Mouse (Mus musculus) gastrocnemius, postnatal 25 days (tissue): ENCODE results near the gene Mon2. TPM values are rescaled to one million over a fixed set of nuclear protein-coding genes. Genes with fewer than 3 reads are reported as not detected.
"Not testable (repeated sequence)": the region's sequence is repeated elsewhere in the genome, so short reads cannot be mapped to it uniquely, and the experiment has no call there.

ENCODE experiments used
- DNase-seq: peaks from one replicate; pipeline ENCODE4 v3.0.0; 2022
- total RNA-seq, 2 experiments: library from RNA; stranded (reverse); gene quantifications; 1 replicate in 1 of 2; 2 replicates in 1 of 2; pipeline ENCODE4 v1.2.3; 2021

Mon2 gene
- total RNA-seq, 2 experiments from 2014 or later = 29.3 to 33.6 TPM

DNA sequence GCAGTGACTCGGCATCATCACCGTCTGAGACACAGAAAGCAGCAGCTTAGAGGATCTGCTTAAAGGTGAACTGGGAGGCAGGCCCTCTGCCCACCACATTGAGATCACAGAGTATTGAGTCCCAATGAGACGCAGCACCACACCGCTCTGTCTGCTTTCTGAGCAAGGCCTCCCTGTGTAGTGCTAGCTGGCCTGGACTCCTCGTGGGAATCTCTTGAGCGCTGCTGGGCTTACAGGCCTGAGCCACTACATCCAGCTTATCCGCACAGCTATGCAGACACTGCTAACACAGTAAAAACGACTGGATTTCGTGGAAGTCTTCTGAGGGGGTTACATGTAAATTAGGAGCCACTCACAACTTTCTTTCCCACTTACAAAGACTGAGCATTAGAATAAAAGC, 84.7 kb downstream of the Mon2 start:
- DNase-seq = no peak

DNA sequence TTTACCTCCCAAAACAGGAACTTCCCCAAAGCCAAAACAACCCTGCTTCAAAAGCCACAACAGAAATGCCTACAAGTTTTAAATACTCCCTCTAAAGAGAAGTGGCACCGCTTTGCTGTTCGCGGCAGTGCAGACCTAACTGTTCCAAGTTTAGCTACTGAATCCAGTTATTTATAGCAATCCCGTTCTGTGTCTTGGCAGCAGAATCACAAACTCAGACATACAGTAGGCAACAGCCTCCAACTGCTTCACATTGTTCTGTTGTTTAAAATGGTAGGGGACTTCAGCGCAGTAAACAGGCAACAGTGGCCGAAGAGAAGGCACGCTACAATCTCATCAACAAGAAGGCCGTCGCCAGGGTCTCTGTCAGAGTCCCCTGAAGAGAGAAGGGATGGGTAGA, 85.3 kb downstream of the Mon2 start:
- no peak for DNase-seq

DNA sequence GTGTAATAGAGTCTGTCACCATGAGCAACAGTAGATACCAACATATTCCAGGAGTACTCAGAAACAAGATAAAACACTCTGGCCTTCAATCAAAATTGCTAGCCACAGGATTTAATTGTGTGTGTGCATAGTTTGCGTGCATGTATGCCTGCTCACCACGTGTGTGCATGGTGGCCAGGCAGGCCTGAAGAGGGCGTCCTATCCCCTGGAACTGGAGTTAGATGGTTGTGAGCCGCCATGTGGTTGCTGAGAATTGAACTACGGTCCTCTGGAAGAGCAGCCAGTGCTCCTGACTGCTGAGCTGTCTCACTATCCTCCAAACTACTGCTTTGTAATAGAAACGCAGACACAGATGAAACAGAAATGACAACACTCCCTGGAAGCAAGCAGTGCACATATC, 85.7 kb downstream of the Mon2 start:
- no peak for DNase-seq

DNA sequence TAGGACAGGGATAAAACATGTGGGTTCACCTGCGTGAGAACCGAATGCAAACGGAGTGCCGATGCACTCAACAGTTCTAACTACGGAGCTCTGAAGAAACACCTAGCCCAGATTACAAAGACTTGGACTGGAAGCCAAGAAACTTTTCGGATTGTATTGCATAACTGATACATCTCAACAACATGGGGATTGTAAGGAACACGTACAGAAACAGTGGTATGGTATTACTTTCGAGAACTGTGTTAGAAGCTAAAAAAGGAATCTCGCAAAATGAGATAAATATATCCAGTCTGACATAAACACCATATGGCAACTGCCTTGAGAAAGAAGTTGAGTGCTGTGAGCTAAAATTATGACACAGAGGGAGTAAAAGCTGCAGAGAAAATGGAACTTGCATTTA, 86.4 kb downstream of the Mon2 start:
- no peak for DNase-seq

DNA sequence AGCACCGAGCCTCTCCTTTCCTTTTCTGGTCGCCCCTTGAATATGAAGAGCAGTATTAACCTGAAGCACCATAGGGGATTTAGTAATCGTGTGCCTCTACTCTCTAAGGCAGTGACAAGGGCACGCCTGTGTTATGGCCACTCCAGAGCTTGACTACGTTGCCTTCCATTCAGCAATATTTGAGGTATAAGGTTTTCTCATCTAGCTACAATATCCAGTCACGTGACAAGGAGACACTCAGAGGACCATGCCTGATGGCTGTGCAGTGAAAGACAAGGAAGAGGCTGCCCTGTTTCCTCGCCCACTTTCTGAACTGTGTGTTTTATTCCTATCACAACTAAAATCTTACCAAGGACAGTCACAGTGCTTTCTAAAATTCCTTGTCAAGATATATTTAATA, 87.9 kb downstream of the Mon2 start:
- DNase-seq = no peak

DNA sequence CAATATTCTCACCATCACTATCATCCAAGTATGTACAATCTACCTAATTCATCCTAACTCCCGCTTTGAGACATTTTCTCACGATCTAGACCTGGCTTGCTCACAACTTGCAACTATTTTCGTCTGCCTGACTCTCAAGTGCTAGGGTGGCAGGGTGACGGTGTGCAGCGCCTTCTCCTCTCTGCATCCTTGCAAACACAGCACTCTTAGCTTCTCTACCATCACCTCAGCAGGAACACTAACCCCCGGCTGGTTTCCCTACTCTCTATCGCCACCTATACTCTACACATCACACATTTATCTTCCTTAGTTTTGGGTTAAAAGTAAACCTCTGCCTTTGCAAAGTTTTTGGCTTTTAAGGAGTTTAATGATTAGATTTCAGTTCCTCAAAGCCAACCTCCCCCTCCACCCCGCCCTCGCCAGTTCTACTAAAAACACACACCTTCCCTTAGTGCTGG, 88.6 kb downstream of the Mon2 start:
- DNase-seq = peak; percentile 21

DNA sequence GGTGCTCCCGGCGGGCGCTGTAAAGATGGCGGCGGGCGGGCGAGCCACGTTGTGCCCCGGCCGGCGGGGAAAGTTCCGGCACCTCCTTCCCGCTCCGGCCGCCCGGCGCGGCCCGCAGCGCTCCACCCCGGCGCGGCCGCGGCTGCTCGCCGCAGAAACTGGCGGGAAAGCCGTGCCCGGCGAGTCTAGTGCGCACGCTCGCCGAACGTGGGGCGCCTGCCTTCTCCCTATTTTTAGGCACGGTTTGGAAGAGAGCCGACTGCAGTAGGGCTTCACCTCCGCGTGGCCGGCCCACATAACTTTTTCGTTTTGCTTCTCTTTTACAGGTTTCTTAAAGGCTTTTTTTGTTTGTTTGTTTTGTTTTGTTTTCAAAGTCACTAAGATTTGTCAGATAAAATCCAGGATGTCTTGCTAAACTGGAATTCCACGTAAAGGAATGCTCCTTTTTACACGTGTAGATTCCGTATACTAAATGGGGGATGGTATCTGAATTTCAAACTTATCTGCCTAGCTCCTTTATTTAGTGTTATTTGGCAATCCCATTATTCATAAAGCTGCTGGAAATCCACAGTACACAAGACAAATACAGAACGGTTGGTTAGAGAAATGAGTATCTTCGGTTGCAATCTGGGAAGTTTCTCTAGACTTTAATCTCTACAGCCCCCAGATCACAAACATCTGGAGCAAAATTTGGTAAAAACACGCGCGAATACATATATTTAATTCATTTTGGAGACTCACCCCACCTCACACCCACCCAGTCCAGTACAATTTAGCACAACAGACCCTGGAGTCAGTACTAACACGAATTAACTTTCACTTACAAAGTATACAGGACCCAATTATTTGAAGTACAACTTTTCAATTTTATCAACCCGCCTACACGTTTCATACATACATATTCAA, 89.7 kb downstream of the Mon2 start:
- peak; percentile 83 for DNase-seq

DNA sequence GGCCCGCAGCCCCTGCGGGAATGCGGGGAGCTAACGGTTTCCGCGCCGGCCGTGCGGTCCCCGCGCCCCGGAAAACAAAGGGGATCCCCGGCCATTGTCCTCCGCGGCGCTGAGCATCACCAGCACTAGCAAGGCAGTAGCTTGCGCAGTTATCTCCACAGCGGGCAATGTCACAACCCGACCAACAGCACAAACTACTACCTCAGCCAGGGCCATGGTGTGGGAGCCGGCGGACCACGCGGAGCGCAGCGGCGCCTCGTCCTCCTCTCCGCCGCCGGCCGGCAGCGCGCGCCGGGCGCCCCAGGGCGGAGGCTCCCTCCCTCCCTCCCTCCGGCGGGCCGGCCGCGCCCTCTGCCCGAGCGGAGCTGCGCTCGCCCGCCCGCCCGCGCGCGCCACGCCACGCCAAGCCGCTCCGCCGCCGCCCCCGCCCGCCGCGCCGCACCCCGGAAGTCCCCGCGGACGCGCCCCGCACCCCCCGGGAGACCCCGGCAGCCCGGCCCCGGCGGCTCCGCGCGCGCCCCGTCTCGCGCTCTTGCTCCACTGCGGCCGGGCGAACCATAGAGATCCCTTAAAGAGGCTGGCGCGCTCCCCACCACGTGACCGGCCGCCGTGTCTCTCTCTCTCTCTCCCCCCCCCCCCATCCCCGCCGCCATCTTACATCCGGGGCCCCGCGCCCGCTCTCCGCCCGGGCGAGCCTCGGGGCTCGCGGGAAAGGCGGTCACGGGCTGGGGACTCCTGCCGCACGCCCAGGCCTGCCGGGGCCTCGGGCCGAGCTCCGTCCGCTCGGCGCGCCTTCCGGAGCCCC, 90.6 kb downstream of the Mon2 start:
- peak; percentile 86 for DNase-seq

DNA sequence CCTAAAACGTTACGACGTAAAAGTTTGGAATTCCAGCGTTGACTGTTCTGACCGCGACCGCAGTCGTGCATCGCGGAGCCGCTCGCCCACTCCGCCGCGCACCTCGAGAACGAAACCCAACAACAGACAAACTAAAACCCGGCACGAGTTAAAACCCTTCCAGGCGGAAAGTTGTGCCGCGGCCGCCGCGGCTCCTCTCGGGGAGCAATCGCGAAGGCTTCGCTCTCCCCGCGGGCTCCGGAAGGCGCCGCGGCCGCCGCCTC, 91.1 kb downstream of the Mon2 start:
- DNase-seq = no peak

DNA sequence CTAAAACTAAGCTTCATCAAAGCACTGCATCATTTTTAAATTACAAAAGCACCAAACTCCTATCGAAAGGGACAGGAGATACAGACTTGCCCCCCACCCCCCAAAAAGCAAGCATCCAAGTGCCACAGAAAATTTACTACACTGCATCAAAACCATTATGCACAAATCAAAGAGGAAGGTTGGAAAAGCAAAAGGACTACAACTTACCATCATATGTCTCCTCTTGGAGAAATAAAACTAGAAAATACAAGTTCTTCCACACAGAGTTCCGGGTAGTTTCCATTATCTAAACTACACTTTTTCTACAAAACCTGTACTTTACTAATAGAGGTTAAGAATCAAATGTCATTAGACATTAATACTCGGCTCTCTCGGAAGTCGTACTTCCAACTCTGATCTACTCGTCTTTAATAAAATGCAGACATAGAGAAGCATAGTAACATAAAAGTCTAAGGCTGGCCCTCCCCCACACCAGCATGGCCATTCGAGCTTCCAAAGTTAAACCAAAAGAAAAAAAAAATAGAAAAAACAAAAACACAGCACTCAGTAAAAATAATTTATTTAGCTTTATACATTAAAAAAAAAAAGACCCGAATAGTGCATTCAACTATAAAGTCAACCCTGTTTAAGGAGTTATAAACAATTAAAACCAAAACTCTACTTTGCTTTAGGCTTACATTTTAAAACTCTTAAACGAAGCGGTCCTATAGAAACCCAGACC, 91.6 kb downstream of the Mon2 start:
- DNase-seq = no peak

DNA sequence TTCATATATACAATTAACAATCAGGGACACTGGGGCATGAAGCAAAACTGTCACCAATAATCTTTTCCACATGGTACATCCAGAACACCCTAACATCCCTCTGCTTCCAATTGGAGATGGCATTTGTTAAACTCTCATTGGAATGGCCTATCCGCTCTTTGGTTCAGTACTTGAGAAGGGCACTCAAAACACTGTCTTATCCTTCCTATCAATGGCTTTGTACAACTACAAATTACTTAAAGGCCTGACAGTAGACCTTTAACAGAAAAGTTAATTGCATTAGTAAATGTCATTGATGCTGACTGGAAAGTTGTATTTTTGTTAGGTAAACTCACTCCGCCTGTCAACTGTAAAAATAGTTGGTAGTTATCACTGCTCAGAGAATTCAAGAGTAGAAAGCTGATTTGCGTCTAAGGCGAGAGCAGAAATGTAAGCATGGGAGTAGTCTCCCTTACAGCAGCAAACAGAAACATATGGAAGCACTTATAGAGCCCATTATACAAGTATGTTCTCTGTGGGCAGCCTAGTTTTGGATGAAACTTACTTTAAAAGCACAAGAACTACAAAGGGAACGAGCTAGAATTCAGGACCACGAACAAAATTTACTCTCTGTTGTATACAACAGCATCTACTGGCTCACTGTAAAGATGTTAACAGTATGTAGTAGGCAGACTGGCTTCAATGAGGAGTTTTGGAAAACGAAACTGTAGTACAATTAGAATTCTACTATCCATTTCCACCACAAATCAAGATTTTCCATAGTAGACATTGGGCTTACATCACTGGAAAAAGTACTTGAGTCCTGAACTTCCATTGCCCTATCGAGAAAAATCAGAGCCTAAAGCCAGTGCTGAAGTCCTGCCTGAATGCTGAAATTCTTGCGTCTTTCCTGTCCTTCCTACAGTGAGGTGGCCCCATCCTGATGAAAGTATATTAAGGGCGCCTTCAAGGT, 92.5 kb downstream of the Mon2 start:
- DNase-seq = no peak

DNA sequence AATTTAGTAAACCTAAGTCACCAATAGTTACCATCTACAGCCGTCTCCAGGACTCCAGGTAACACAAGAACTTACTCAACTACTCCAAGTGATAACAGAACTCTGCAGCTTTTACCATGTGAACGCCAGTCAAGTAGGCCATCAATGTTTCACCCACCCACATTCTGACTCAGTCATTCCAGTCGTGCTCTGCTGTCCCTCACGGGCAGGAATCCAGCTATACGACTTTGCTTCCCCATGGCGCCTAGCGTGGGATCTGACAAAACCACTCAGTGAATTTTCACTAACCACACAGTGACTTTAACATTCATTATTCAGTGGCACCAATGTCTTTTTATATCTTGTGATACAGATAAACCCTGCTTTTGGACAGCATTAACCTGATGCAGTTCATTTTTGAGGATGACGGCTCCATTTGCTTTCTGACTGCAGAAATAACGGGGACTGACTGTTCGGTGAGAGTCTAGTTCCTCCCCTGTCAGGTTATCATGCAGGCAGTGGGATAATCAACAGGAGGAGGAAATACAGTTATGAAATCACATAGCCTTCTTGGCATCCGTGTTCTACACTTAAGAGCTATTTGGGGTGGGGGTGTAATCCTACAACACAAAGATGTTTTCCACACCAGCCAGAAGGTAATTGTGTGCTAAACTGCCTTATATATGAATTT, 93.3 kb downstream of the Mon2 start:
- no peak for DNase-seq

DNA sequence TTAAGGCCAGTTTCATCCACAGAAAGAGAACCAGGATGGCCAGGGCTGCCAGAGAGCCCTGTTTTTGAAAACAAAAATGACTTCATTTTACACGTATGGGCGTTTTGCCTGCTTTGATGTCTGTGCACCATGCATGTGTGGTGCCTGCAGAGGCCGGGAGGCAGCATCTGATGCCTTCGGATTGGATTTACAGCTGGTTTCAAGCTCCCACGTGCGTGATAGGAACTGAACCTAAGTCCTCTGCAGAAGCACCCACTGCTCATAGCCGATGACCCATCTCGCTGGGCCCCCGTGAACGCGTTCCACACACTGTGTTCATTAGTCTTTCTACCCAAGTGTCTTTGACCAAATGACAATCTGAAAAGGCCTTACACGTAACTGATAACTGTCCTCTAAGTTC, 96.2 kb downstream of the Mon2 start:
- DNase-seq = no peak

DNA sequence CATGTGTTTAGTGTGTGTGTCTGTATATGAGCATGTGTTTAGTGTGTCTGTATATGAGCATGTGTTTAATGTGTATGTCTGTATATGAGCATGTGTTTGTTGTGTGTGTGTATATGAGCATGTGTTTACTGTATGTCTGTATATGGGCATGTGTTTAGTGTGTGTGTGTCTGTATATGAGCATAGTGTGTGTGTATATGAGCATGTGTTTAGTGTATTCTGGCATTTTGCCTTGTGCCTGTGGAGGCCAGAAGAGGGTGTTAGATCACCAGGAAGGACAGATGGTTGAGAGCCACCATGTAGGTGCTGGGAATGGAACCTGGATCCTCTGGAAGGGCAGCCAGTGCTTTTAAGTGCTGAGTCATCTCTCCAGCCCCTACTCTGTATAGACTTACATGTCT, 96.9 kb downstream of the Mon2 start:
- no peak for DNase-seq

DNA sequence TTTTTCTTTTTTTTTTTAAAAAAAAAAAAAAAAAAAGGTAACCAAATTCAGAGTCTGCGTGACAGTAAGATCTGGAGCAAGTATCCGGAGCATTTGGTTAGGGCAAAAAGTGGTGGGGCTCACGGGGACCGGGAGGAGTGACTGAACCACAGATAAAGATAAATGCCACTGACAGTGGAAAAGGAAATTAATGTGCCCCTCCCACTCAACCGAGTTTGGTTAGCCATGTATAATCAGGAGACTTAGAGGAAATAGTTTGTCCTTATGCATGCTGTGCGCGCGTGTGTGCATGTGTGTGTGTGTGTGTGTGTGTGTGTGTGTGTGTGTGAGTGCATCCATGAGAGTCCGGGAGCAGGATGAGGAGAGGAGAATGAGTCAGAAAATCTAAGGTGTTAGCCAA, 100.3 kb downstream of the Mon2 start:
- no peak for DNase-seq

DNA sequence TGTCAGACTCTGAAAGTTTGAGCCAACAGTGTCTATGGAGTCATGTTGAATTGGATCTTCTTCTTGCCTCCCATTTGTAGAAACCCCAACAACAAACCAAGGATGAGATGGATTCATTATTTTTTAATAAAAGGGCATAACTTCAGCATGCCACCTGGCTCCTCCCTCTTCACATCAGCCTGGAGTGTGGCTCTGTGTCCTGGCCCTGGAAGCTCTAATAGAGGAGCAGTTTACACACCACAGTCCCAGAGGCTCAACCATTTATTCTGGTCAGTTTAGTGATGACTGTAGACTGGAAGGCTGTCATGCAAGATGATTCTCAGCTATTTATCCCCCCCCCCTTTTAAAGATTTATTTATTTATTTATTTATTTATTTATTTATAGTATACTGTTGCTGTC, 103.1 kb downstream of the Mon2 start:
- no peak for DNase-seq

DNA sequence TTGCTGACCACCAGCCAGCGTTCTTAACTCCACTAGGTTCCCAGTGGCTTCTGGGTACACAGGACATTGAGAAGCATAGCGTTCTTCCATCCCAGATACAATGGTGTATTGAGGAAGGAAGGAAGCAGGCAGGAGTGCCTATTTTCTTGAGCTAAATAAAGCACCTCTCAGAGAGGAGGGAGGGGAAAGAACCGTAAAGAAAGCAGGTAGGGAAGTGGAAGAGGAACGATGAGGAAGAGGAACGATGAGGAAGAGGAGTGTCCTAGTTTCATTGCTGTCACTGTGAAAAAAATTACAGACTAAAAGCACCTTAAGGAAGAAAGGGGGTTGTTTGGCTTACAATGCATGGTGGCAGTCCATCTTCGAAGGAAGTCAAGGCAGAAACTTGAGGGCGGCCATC, 106.1 kb downstream of the Mon2 start:
- no peak for DNase-seq

DNA sequence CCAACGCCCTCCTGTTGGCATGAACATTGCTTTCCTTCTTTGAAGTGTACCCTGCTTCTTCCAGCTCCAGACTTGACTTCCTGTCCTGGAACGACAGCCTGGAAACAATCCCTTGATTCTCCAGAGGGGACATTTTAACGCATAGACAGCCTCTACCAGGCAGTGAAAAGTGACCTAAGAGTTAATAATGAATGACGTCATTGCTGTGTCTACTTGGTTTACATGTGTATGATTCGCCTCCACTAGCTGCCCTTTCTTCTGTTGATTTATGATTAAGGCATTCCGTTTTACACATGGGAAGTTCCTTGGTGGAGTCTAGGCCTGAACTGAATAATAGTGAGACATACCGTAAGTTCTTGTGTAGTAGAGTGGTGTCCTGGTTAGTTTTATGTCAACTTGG, 109.9 kb downstream of the Mon2 start:
- no peak for DNase-seq

DNA sequence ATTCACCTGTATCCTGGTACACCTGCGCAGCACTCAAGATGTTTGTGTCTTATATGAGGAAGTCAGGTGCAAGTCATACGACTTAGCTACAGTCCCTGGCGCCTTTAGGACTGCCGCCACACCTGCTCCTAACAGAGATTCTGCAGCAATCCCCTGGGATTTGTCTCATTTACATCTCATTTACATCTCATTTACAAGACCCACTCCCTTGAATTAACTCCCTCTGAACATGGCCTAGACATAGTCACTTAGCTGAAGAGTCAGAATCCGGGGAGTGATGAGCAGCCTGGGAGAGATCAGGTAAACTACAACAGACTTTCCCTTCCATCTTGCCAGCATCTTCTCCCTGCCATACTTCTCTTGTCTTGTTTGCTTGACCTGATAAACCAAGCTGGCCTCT, 110.7 kb downstream of the Mon2 start:
- not testable (repeated sequence) for DNase-seq

DNA sequence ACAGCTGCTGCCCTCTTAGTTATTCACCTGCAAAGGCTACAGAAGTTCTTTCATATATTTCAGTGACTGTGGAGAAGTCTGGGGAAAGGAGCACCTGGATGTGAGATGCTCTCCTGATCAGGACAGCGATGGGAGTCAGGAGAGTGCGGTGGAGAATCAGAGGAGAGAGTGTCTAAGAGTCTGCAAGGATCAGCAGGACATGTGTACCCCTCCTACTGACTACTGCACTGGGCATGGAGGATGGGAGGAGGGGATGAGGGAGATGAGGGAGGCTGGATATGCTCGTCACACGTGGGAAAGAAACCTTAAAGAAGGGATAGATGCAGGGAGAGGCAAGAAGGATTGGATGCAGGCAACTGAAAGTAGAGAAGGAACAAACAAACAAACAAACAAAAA, 112.1 kb downstream of the Mon2 start:
- DNase-seq = no peak
